Mouse (Mus musculus) liver, postnatal 0 days (tissue): ENCODE measurements at regions not wholly inside any gene's neighbourhood (a gene's known extent, or its start where the extent isn't known, plus 50 kb on each side); places are given as distances from the start of the nearest gene placed in this dataset.

Source experiments
- ATAC-seq: fragments of 200-750 bp; cut with Nextera tagmentation; 2 replicates; pipeline ENCODE4 v1.8.0; 2017; ENCODE audit warnings: mild to moderate bottlenecking, moderate library complexity
- DNase-seq: peaks from one replicate; pipeline ENCODE4 v3.0.0-alpha.2; 2016
- H3K27ac ChIP-seq: fragments of 300-500 bp; sonication (generic); 2 replicates; pipeline ENCODE4 v1.5.1; 2014; ENCODE audit warnings: antibody characterized with exemption, moderate library complexity, mild to moderate bottlenecking, low read depth
- H3K27me3 ChIP-seq: fragments of 300-500 bp; sonication (generic); 2 replicates; pipeline ENCODE4 v1.6.1; 2014; ENCODE audit warnings: low read length, control low read depth, mixed read lengths; ENCODE audit not compliant: insufficient read depth
- H3K36me3 ChIP-seq: fragments of 300-500 bp; sonication (generic); replicated peaks from 2 replicates; pipeline ENCODE4 v1.6.1; 2014; ENCODE audit warnings: mild to moderate bottlenecking, control low read depth, low read length, moderate library complexity, mixed read lengths; ENCODE audit not compliant: insufficient read depth
- H3K4me1 ChIP-seq: fragments of 300-500 bp; sonication (generic); 2 replicates; pipeline ENCODE4 v1.6.1; 2014; ENCODE audit warnings: antibody characterized with exemption, mild to moderate bottlenecking, control low read depth; ENCODE audit not compliant: insufficient read depth
- H3K4me2 ChIP-seq: fragments of 300-500 bp; sonication (generic); 2 replicates; pipeline ENCODE4 v1.6.1; 2014; ENCODE audit warnings: low read depth, mild to moderate bottlenecking, low read length, moderate library complexity, mixed read lengths
- H3K4me3 ChIP-seq: fragments of 300-500 bp; sonication (generic); 2 replicates; pipeline ENCODE4 v1.5.1; 2014; ENCODE audit warnings: low read depth, low read length
- H3K9ac ChIP-seq: fragments of 300-500 bp; sonication (generic); replicated peaks from 2 replicates; pipeline ENCODE4 v1.6.1; 2014; ENCODE audit warnings: mild to moderate bottlenecking, moderate library complexity
- H3K9me3 ChIP-seq: fragments of 300-500 bp; sonication (generic); 2 replicates; pipeline ENCODE4 v1.6.1; 2016; ENCODE audit warnings: mild to moderate bottlenecking, control low read depth, low read length, mixed read lengths
- CTCF ChIP-seq: sonication (generic); IDR thresholded peaks from 2 replicates; pipeline ENCODE4 v1.5.1; 2016; ENCODE audit warnings: antibody characterized with exemption, low read depth
- EP300 ChIP-seq: IDR thresholded peaks from 2 replicates; pipeline ENCODE4 v1.6.1; 2016; ENCODE audit warnings: antibody characterized with exemption, low read depth, mild to moderate bottlenecking
- WGBS: fragments of 180-500 bp; shearing (Covaris S2); extraction: QIAGEN DNeasy Blood & Tissue Kit; methylation state at CpG from one replicate; pipeline ENCODE4 v1.1.7; 2014; ENCODE audit not compliant: insufficient replicate concordance; 5-methylcytosine and 5-hydroxymethylcytosine counted together

DNA sequence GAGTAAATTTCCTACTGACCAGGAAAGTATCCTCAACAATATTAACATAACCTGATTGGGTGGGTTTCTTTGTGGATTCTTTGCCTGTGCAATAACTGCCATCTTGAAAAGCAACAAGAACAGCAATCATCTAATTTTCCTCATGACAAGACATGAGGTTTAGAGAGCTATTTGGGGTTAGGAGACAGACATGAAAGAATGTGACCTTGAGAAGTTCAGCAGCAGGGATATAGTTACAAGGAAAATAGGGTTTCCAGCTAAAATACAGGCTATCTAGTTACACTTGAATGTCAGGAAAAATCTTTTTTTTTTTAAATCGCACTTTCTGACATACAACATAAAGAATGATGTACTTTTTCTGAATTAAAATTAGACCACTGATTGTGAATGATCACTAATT lies 83.7 kb upstream of the Lama2 start:
- Histone ChIP-seq H3K27me3 (no peaks in the 10 kb centered on the region), H3K9me3 (no peaks in the 10 kb centered on the region), H3K4me3 (no peak overlapping the region), H3K36me3 (no peaks in the 10 kb centered on the region), H3K27ac (no peak overlapping the region), H3K4me2 (no peak overlapping the region), H3K9ac (no peak overlapping the region), H3K4me1 (no peaks in the 10 kb centered on the region)
- no peak for DNase-seq
- ATAC-seq: no peak
- TF ChIP-seq CTCF: no peak
- no peak for TF ChIP-seq EP300
- WGBS: 64% methylated on average over 1 of the region's 1 CpGs

DNA sequence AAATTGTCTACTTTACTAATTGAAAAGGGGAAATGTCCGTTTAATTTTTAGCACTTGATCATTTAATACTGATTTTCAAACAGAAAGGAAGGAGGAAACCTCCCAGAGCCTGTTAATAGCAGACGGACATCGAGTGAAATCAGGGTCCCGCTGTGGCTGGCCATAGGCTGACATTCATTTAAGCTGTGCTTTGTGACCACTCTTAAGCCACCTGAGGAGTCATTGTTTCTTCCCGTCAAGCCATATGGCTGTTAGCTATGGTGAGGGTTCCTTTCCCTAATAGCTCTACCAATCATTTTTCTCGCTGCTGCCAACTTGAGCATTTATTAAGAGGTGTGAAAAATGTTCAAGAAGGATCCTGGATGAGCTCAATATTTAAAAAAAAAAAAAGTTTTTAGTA lies 78.7 kb upstream of the Lama2 start:
- no peak for TF ChIP-seq CTCF
- TF ChIP-seq EP300: no peak
- Histone ChIP-seq H3K9me3 (no peaks in the 10 kb centered on the region), H3K4me3 (no peak overlapping the region), H3K9ac (no peak overlapping the region), H3K4me1 (no peaks in the 10 kb centered on the region), H3K4me2 (no peak overlapping the region), H3K36me3 (no peaks in the 10 kb centered on the region), H3K27me3 (no peaks in the 10 kb centered on the region), H3K27ac (no peak overlapping the region)
- ATAC-seq (no peak), DNase-seq (no peak)
- WGBS: 71% methylated on average over 6 of the region's 6 CpGs

GRCm38 (mm10) chr10:27681376-27681775 lies 61.8 kb upstream of the Lama2 start:
- 54% methylated on average over 2 of the region's 2 CpGs for WGBS

DNA sequence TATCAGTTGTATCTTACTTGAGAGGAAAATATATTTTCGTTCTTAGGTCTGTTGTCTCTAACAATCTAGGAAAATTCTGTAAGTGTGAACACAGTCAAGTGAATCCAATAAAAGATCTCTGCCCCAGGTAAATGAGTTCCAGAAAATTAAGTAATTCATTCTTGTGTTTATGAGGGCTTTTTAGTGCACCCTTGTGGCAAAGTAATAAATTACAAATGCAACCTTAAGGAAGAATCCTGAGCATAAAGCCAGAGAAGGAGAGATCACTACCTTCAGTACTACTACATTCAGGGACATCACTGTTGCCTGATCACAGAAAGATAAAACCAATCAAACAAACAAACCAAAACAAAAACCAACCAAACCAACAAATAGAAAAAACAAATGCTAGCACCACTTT lies 56.0 kb upstream of the Lama2 start:
- Histone ChIP-seq H3K27me3 (no peaks in the 10 kb centered on the region), H3K9me3 (no peaks in the 10 kb centered on the region), H3K27ac (no peak overlapping the region), H3K4me1 (no peaks in the 10 kb centered on the region), H3K4me2 (no peak overlapping the region), H3K9ac (no peak overlapping the region), H3K4me3 (no peak overlapping the region), H3K36me3 (no peaks in the 10 kb centered on the region)
- ATAC-seq (no peak), DNase-seq (no peak)
- 63% methylated on average over 1 of the region's 1 CpGs for WGBS
- TF ChIP-seq EP300 (no peak), CTCF (peak; percentile 27)

More at GRCm38 (mm10) chr10:27681376-27681775, 61.8 kb upstream of the Lama2 start:
- ATAC-seq (no peak), DNase-seq (no peak)
- H3K36me3 ChIP-seq: no peaks in the 10 kb centered on the region
- no peak overlapping the region for H3K4me3 ChIP-seq
- no peaks in the 10 kb centered on the region for H3K4me1 ChIP-seq
- TF ChIP-seq EP300: no peak
- TF ChIP-seq CTCF: no peak
- H3K27me3 ChIP-seq: no peaks in the 10 kb centered on the region
- H3K9me3 ChIP-seq: no peaks in the 10 kb centered on the region
- H3K4me2 ChIP-seq: no peak overlapping the region
- H3K27ac ChIP-seq: no peak overlapping the region
- no peak overlapping the region for H3K9ac ChIP-seq

DNA sequence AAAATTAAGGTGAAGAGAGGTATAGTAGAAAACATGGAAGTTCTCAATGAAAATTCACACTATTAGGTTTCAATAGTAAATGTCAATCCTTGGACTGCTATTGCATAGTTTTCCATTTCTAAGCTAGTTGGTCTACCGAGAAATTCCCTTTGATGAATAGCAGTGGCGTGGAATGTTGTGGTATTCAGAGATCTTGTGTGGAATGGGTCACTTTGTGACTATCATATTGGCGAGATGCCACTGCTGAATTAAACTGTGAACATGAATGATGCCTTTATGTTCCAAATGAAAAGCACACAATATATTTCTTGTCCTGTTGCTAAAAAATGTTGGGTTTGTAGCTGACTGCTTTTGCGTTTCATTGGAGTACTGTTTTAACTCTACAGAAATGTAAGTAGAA lies 54.8 kb upstream of the Lama2 start:
- Histone ChIP-seq H3K4me1 (no peaks in the 10 kb centered on the region), H3K36me3 (no peaks in the 10 kb centered on the region), H3K27me3 (no peaks in the 10 kb centered on the region), H3K9ac (no peak overlapping the region), H3K27ac (no peak overlapping the region), H3K4me2 (no peak overlapping the region), H3K9me3 (no peaks in the 10 kb centered on the region), H3K4me3 (no peak overlapping the region)
- DNase-seq (no peak), ATAC-seq (no peak)
- TF ChIP-seq CTCF (no peak), EP300 (no peak)
- WGBS: 72% methylated on average over 4 of the region's 4 CpGs
